Mouse (Mus musculus): ENCODE measurements around the gene P2ry2. TPM values are rescaled to one million over a fixed set of nuclear protein-coding genes. Genes with fewer than 3 reads are reported as not detected.

Gene P2ry2
- polyA plus RNA-seq, 2 experiments, result 2.1 to 3.2 TPM

DNA sequence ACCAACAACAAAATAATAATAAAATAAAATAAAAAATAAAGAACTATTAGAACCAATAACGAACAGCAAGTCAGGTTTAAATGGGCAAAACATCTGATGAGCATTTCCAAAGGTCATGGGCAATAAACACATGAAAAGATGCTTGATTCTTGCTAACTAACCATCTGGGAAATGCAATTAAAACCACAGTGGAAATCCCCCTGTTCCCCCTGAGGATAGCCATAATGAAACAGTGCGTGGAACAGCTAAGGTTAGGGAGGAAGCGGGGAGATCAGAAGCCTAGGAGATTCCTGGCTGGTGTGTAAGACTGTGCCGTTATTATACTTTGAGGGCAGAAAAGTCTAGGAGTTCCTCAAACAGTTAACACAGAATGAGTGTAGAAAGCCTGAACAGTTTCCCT lies 44.6 kb upstream of the P2ry2 start:
- H3K4me1 ChIP-seq (ENCODE audit: control insufficient read depth, insufficient read depth, low read length), result no peaks in the 10 kb centered on the region
- H3K27me3 ChIP-seq (ENCODE audit: control insufficient read depth, insufficient read depth, low read length), result no peaks in the 10 kb centered on the region
- H3K4me3 ChIP-seq (replicated peaks; ENCODE audit: low read length), result no peak overlapping the region
- H3K36me3 ChIP-seq (ENCODE audit: control insufficient read depth, insufficient read depth, low read length), result no peaks in the 10 kb centered on the region
- whole genome bisulfite sequencing, result 24% methylated on average over 4 of the region's 4 CpGs
- DNase-seq (ENCODE audit: low spot score) (no peak), ATAC-seq (ENCODE audit: low FRiP score, low read depth) (no peak)
- no peaks in the 10 kb centered on the region for H3K9me3 ChIP-seq (ENCODE audit: control insufficient read depth, low read length)
- H3K4me2 ChIP-seq (replicated peaks; ENCODE audit: low read depth, low read length, severe bottlenecking), result no peak overlapping the region
- no peak overlapping the region for H3K9ac ChIP-seq (ENCODE audit: low read depth, low read length, severe bottlenecking)
- H3K27ac ChIP-seq (replicated peaks; ENCODE audit: low read depth, low read length), result no peak overlapping the region
- TF ChIP-seq POLR2A (IDR thresholded peaks at IDR 0.05; ENCODE audit: borderline replicate concordance, extremely low read depth, insufficient read depth, insufficient read length), result no peak

DNA sequence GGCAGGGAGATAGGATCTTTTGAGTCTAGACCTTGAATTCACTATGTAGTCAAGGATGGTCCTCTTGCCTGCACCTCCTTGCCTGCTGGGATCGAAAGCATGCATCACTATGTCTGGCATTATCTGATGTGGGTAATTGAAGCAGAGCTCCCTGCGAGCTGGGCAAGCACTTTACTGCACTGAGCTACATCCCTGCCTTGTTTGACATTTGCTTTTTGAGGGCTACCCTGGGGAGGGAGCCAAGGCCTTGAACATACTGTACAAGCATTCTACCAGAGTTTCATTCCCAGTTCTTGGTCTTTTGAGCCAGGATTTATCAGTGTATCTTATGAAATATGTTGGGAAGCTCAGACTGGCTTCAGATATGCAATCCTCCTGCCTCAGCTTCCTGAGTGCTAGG lies 40.5 kb upstream of the P2ry2 start:
- no peak for TF ChIP-seq POLR2A (IDR thresholded peaks at IDR 0.05; ENCODE audit: borderline replicate concordance, extremely low read depth, insufficient read depth, insufficient read length)
- Histone ChIP-seq H3K9ac (ENCODE audit: low read depth, low read length, severe bottlenecking) (no peak overlapping the region), H3K4me2 (replicated peaks; ENCODE audit: low read depth, low read length, severe bottlenecking) (no peak overlapping the region), H3K4me1 (ENCODE audit: control insufficient read depth, insufficient read depth, low read length) (no peaks in the 10 kb centered on the region), H3K36me3 (ENCODE audit: control insufficient read depth, insufficient read depth, low read length) (no peaks in the 10 kb centered on the region), H3K9me3 (ENCODE audit: control insufficient read depth, low read length) (no peaks in the 10 kb centered on the region), H3K27me3 (ENCODE audit: control insufficient read depth, insufficient read depth, low read length) (no peaks in the 10 kb centered on the region), H3K27ac (replicated peaks; ENCODE audit: low read depth, low read length) (no peak overlapping the region), H3K4me3 (replicated peaks; ENCODE audit: low read length) (no peak overlapping the region)
- DNase-seq (ENCODE audit: low spot score), result no peak
- WGBS, result 64% methylated on average over 2 of the region's 2 CpGs
- no peak for ATAC-seq (ENCODE audit: low FRiP score, low read depth)

- no peak overlapping the region for H3K4me3 ChIP-seq (replicated peaks; ENCODE audit: low read length)
- 21% methylated on average over 11 of the region's 11 CpGs for WGBS
- H3K27me3 ChIP-seq (ENCODE audit: control insufficient read depth, insufficient read depth, low read length), result no peaks in the 10 kb centered on the region
- no peak for TF ChIP-seq POLR2A (IDR thresholded peaks at IDR 0.05; ENCODE audit: borderline replicate concordance, extremely low read depth, insufficient read depth, insufficient read length)
- DNase-seq (ENCODE audit: low spot score) (peak; percentile 76), ATAC-seq (ENCODE audit: low FRiP score, low read depth) (peak; percentile 51; the same call in 1 of the 2 replicates)
- no peaks in the 10 kb centered on the region for H3K36me3 ChIP-seq (ENCODE audit: control insufficient read depth, insufficient read depth, low read length)
- no peak overlapping the region for H3K27ac ChIP-seq (replicated peaks; ENCODE audit: low read depth, low read length)
- no peaks in the 10 kb centered on the region for H3K9me3 ChIP-seq (ENCODE audit: control insufficient read depth, low read length)
- no peak overlapping the region for H3K9ac ChIP-seq (ENCODE audit: low read depth, low read length, severe bottlenecking)
- no peaks in the 10 kb centered on the region for H3K4me1 ChIP-seq (ENCODE audit: control insufficient read depth, insufficient read depth, low read length)
- H3K4me2 ChIP-seq (replicated peaks; ENCODE audit: low read depth, low read length, severe bottlenecking), result no peak overlapping the region
Measured at GRCm38 (mm10) chr7:101051551-101052221, 39.0 kb upstream of the P2ry2 start.

DNA sequence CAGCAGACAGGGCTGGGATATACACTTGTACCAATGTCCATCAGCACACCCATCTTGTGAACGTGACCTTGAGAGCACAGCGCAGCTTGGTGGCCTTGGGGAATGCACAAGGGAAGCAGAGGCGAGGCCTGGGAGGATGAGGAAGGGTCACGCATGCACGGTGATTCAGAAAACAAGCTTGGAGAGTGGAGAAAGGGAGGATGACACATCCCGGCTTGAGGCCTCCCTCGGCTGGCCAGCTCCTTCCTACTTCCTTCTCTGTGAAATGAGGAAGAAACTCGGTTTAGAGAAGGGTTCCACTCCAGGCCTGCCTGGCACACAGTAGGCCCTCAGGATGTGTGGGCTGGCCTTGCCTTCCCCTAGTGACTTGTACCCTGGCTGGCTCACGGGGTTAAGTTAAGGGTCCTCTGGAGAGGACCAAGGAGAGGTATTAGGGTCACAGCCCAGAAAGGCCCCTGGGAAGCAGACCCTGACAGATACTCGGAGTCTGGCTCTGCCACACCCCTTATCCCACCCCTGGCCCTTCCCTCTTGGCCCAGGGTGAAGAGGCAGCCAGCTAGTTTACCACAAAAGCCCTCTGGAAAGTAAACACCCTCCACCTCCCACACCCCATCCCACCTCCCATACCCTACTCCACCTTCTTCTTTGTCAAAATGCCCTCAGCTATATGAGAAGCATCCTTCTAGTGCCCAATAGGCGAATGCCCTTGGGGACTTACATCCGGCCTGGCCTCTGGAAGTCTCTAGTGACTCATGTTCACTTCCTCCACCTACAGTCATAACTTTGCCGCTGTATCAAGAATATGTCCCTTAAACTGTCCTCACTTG lies 38.3 kb upstream of the P2ry2 start:
- Histone ChIP-seq H3K4me1 (ENCODE audit: control insufficient read depth, insufficient read depth, low read length) (no peaks in the 10 kb centered on the region), H3K4me2 (replicated peaks; ENCODE audit: low read depth, low read length, severe bottlenecking) (no peak overlapping the region), H3K27ac (replicated peaks; ENCODE audit: low read depth, low read length) (no peak overlapping the region), H3K9ac (ENCODE audit: low read depth, low read length, severe bottlenecking) (no peak overlapping the region), H3K27me3 (ENCODE audit: control insufficient read depth, insufficient read depth, low read length) (no peaks in the 10 kb centered on the region), H3K9me3 (ENCODE audit: control insufficient read depth, low read length) (no peaks in the 10 kb centered on the region), H3K4me3 (replicated peaks; ENCODE audit: low read length) (no peak overlapping the region), H3K36me3 (ENCODE audit: control insufficient read depth, insufficient read depth, low read length) (no peaks in the 10 kb centered on the region)
- TF ChIP-seq POLR2A (IDR thresholded peaks at IDR 0.05; ENCODE audit: borderline replicate concordance, extremely low read depth, insufficient read depth, insufficient read length), result no peak
- DNase-seq (ENCODE audit: low spot score) (no peak), ATAC-seq (ENCODE audit: low FRiP score, low read depth) (no peak)
- WGBS, result 68% methylated on average over 13 of the region's 13 CpGs

GRCm38 (mm10) chr7:101049326-101050087 lies 36.8 kb upstream of the P2ry2 start:
- 82% methylated on average over 7 of the region's 7 CpGs for WGBS
- no peak for ATAC-seq (ENCODE audit: low FRiP score, low read depth)

More at GRCm38 (mm10) chr7:101049326-101050087, 36.8 kb upstream of the P2ry2 start:
- no peaks in the 10 kb centered on the region for H3K9me3 ChIP-seq (ENCODE audit: control insufficient read depth, low read length)
- no peaks in the 10 kb centered on the region for H3K27me3 ChIP-seq (ENCODE audit: control insufficient read depth, insufficient read depth, low read length)
- DNase-seq (ENCODE audit: low spot score), result no peak
- H3K4me1 ChIP-seq (ENCODE audit: control insufficient read depth, insufficient read depth, low read length), result no peaks in the 10 kb centered on the region
- H3K4me2 ChIP-seq (replicated peaks; ENCODE audit: low read depth, low read length, severe bottlenecking), result no peak overlapping the region
- H3K4me3 ChIP-seq (replicated peaks; ENCODE audit: low read length), result no peak overlapping the region
- no peaks in the 10 kb centered on the region for H3K36me3 ChIP-seq (ENCODE audit: control insufficient read depth, insufficient read depth, low read length)
- TF ChIP-seq POLR2A (IDR thresholded peaks at IDR 0.05; ENCODE audit: borderline replicate concordance, extremely low read depth, insufficient read depth, insufficient read length), result no peak
- H3K9ac ChIP-seq (ENCODE audit: low read depth, low read length, severe bottlenecking), result no peak overlapping the region
- no peak overlapping the region for H3K27ac ChIP-seq (replicated peaks; ENCODE audit: low read depth, low read length)

Measured in limb, embryonic 14.5 days (tissue).